Mouse (Mus musculus): ENCODE measurements at regions not wholly inside any gene's neighbourhood (a gene's known extent, or its start where the extent isn't known, plus 50 kb on each side); places are given as distances from the start of the nearest gene placed in this dataset.

DNA sequence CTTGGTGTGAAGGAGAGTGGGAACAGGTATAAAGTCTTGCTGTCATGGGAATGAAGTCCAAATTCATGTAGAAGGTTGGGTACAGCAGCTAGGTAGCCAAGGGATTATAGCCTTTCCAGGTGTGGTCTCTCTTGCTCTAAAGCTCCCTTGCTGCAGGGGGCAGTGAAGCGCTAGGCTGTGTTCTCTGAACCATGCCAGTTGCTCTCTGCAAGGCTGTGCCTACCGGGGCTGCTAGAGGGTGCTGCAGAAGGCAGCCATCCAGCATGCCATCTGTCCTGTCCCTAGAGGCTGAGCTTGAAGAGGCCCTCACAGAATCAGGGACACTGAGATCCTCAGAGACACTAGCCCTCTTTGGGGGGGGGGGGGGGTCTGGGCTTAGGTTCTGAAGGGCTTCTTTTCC is 50.6 kb upstream of the Shank2 start:
- peak; percentile 12 for DNase-seq

Data from gastrocnemius, postnatal 10 days (tissue).